Mouse (Mus musculus) layer of hippocampus, adult 2 months (tissue): Measurements from ENCODE around the gene Efna2. TPM values are rescaled to one million over a fixed set of nuclear protein-coding genes. Genes with fewer than 3 reads are reported as not detected.

ENCODE experiments used
- DNase-seq, 2 experiments: peaks; one replicate each; pipeline ENCODE4 v3.0.0; 2022; ENCODE audit warnings: low spot score in 2 of 2
- H3K27ac ChIP-seq: fragments of 200-600 bp; 2 replicates; pipeline ENCODE4 v1.8.1; 2022
- H3K4me3 ChIP-seq: fragments of 200-600 bp; 2 replicates; pipeline ENCODE4 v1.8.1; 2022; ENCODE audit warnings: mild to moderate bottlenecking
- CTCF ChIP-seq: fragments of 200-600 bp; conservative IDR thresholded peaks from 2 replicates; pipeline ENCODE4 v1.8.1; 2022; ENCODE audit warnings: antibody characterized with exemption, mild to moderate bottlenecking, moderate library complexity
- total RNA-seq, 2 experiments: library from RNA; stranded (reverse); gene quantifications; 2 replicates each; pipeline ENCODE4 v1.2.3; 2021

The Efna2 gene
- total RNA-seq, 2 experiments from 2014 or later = 7.1 to 9.7 TPM

- Histone ChIP-seq H3K27ac (peak overlapping the region; percentile 98), H3K4me3 (no peak overlapping the region)
- TF ChIP-seq CTCF = peak; percentile 89
- peak in 1 of 2 experiments; percentile 78 for DNase-seq
Measured at GRCm38 (mm10) chr10:80144864-80145838, 34.1 kb upstream of the Efna2 start.

GRCm38 (mm10) chr10:80145896-80146295 is 33.4 kb upstream of the Efna2 start:
- no peak for TF ChIP-seq CTCF
- no peak overlapping the region for H3K4me3 ChIP-seq
- peak overlapping the region; percentile 98 for H3K27ac ChIP-seq
- no peak for DNase-seq

DNA sequence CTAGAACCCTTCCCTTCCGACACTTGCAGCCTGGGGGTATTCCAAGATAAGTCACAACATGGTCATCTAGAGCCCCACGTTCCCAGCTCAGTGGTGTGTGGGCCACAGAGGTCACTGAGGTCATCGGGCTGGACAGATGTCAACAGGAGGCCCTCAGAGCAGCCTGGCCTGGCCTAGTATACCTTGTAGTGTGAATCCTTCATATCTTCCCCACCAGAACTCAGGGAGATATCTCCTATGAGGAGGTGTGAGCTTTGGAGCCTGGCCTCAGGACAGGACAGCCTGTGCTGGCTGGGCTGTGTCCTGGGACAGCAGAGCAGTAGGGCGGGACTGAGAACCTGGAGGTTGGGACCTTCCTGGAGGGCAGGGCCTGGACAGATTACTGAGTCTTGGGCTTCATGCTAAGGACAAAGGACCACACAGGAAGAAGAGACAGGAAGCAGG is 32.7 kb upstream of the Efna2 start:
- Histone ChIP-seq H3K4me3 (no peak overlapping the region), H3K27ac (peak overlapping the region; percentile 98)
- no peak for TF ChIP-seq CTCF
- no peak for DNase-seq

- H3K4me3 ChIP-seq = no peak overlapping the region
- peak overlapping the region; percentile 98 for H3K27ac ChIP-seq
- DNase-seq = no peak
- TF ChIP-seq CTCF = no peak
Measured at GRCm38 (mm10) chr10:80147146-80147718, 32.0 kb upstream of the Efna2 start.

- peak within 1 kb of the TSS; percentile 98 for H3K27ac ChIP-seq
- peak; percentile 74 for TF ChIP-seq CTCF
- DNase-seq = peak in 1 of 2 experiments; percentile 68
- peak within 1 kb of the TSS; percentile 94 for H3K4me3 ChIP-seq
Measured at GRCm38 (mm10) chr10:80147719-80148601, 31.3 kb upstream of the Efna2 start, which contains the start of gene Midn. TSS of gene Midn (plus strand) at chr10:80148272.

DNA sequence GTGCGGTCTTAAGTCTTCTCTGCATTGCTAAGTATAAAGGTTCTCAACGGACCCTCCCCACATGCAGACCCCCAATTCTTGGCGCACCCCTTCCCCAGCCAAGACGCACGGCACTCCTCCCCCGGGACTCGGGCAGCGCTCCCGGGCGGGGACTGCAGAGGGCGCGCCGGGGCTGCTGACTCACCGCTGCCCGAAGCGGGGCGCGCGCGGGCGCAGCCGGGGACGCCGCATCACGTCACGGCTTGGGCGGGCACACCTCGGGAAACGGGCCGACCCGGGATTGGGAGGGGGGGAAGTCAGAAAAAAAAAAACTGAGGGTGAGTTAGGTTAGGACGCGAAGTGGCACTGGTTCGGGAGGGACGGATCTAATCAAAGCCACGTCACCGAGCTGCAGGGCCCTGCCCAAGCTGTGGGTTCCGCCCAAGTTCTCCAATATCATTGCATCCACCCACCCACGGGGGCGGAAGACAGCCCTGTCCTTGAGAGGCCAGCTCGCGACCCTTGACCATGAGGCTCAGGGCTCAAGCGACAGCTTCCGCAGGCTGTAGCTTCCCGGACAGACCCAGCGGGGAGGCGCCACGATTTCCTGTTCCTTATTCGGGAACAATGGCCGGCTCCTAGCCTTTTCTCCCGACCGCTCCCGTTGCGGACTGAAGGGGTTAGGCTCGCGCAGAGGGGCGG is 30.5 kb upstream of the Efna2 start:
- H3K4me3 ChIP-seq = peak overlapping the region; percentile 94
- peak; percentile 91 to 95 for DNase-seq
- peak overlapping the region; percentile 98 for H3K27ac ChIP-seq
- peak; percentile 84 for TF ChIP-seq CTCF

DNA sequence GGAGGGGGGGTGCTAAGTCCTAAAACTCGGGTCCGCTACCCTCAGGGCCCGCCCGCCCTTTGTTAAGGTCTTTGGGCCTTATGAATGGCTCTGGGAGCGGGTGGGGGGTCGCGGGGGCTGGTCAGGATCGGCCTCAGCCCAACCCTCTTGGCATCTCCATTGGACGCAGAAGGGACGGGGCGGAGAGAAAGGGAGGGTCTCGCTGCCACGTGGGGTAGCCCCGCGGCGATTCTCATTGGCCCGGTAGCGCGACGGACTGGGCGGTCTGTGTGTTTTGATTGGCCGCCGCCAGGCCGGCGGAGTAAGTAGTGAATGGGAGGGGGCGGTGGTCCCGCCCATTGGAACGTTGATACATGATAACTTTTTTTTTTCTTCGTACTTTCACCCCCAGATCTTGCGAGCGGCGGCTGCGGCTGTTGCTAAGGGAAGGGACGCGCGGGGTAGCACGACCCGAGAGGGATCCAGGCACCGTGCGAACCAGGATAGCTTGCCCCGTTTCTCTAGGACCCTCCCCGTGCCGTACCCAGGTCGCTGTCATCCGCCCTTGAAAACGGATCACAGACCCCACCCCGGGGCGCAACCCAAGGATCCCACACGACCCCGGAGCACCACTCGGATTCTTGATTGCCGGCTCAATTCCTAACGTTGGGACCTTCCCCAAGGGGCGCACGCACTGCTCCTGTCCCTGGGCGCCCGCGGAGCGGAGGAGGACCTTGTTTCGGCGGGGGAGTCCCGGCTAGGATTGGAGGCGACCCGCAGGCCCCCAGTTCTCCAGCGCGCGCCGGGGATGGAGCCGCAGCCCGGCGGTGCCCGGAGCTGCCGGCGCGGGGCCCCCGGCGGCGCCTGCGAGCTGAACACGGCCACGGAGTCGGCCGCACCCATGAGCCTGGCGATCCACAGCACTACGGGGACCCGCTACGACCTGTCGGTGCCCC is 29.7 kb upstream of the Efna2 start:
- no peak; the same call in 1 of the 2 replicates for TF ChIP-seq CTCF
- Histone ChIP-seq H3K4me3 (peak overlapping the region; percentile 94), H3K27ac (peak overlapping the region; percentile 98)
- peak; percentile 96 to 99 for DNase-seq

GRCm38 (mm10) chr10:80150226-80151210 is 28.8 kb upstream of the Efna2 start:
- Histone ChIP-seq H3K4me3 (peak overlapping the region; percentile 94), H3K27ac (peak overlapping the region; percentile 97)
- DNase-seq = no peak
- peak; percentile 14; the same call in 1 of the 2 replicates for TF ChIP-seq CTCF

- Histone ChIP-seq H3K4me3 (peak overlapping the region; percentile 94), H3K27ac (peak overlapping the region; percentile 97)
- no peak for TF ChIP-seq CTCF
- DNase-seq = no peak
Measured at GRCm38 (mm10) chr10:80151211-80152034, 27.9 kb upstream of the Efna2 start.
